Mouse (Mus musculus) cerebellum, adult 2 months (tissue): ENCODE data around the gene Fndc3b.

ENCODE experiments used
- CTCF ChIP-seq: fragments of 200-500 bp; IDR thresholded peaks from 2 replicates; pipeline ENCODE4 v1.5.1; 2011; ENCODE audit warnings: low read depth, mild to moderate bottlenecking, control low read depth, low read length, moderate library complexity, borderline replicate concordance; ENCODE audit not compliant: insufficient read depth
- POLR2A ChIP-seq: fragments of 200-500 bp; IDR thresholded peaks from 2 replicates; pipeline ENCODE4 v1.6.1; 2011; ENCODE audit warnings: low read length, control low read depth, borderline replicate concordance; ENCODE audit not compliant: insufficient read depth

GRCm38 (mm10) chr3:27484698-27485097, 226.4 kb downstream of the Fndc3b start:
- TF ChIP-seq CTCF (no peak), POLR2A (no peak)
